10 mouse cellular contexts compared by ENCODE assay signal in the genomic region with DNA sequence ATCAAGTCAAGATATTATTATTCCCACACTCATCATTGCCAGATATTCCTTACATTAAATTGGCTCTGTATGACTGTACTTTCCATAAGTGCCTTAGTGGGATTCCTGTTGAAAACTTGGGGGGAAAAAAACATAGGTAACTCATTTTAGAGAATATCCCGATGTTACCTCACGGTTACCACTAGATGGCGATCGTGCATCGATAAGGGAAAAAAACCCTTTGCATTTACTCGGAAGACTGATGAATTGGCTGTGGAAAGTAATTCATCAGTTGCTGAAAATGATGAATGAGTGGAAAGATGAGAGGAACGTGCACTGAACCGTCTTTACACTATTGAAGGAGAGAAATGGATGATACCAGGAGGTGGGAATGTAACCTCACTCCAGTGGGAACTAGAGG.
DNase-seq lines count a peak whose midpoint lies in the region; ATAC-seq lines count a peak whose summit lies in the region.
"Had no signal": no experiment of that assay in that cellular context is flagged by ENCODE, and none has a peak within 500 bp of the region (broad histone marks: within the 10 kb centered on the region; RNA-seq: fewer than 3 reads in every experiment).

No protein-coding gene starts in this region.

- H3K27ac ChIP-seq in kidney, embryonic 14.5 days (ENCODE audit: low read depth, low read length) = no peak overlapping the region
- H3K27ac ChIP-seq in embryonic facial prominence, embryonic 10.5 days (replicated peaks) = no peak overlapping the region
- H3K27ac ChIP-seq: embryonic facial prominence, embryonic 12.5 days; intestine, embryonic 15.5 days; stomach, embryonic 15.5 days had no signal

- no peak overlapping the region for H3K4me2 ChIP-seq in kidney, embryonic 14.5 days (replicated peaks; ENCODE audit: low read depth, low read length)
- H3K4me2 ChIP-seq: embryonic facial prominence, embryonic 12.5 days; intestine, embryonic 15.5 days; stomach, embryonic 15.5 days had no signal

- H3K4me3 ChIP-seq in kidney, embryonic 14.5 days (ENCODE audit: low read length) = no peak overlapping the region
- H3K4me3 ChIP-seq in embryonic facial prominence, embryonic 10.5 days = no peak overlapping the region
- H3K4me3 ChIP-seq: embryonic facial prominence, embryonic 12.5 days; intestine, embryonic 15.5 days; stomach, embryonic 15.5 days had no signal

- H3K9ac ChIP-seq in kidney, embryonic 14.5 days (ENCODE audit: low read depth, low read length) = no peak overlapping the region
- H3K9ac ChIP-seq: embryonic facial prominence, embryonic 12.5 days; intestine, embryonic 15.5 days; stomach, embryonic 15.5 days had no signal

- DNase-seq in kidney, adult 9 months = peak; percentile 17
- DNase-seq in 416B (ENCODE audit: low read depth) (peak; percentile 42), ES-CJ7 (ENCODE audit: low read depth, low spot score) (peak; percentile 61)
- peak; percentile 11 for DNase-seq in embryonic facial prominence, embryonic 10.5 days (ENCODE audit: low spot score)

- H3K9me3 ChIP-seq in kidney, embryonic 14.5 days (ENCODE audit: control insufficient read depth, low read length) = no peaks in the 10 kb centered on the region
- no peaks in the 10 kb centered on the region for H3K9me3 ChIP-seq in embryonic facial prominence, embryonic 10.5 days
- H3K9me3 ChIP-seq: embryonic facial prominence, embryonic 12.5 days; intestine, embryonic 15.5 days; stomach, embryonic 15.5 days had no signal

- H3K36me3 ChIP-seq in kidney, embryonic 14.5 days (ENCODE audit: control insufficient read depth, insufficient read depth, low read length) = no peaks in the 10 kb centered on the region
- H3K36me3 ChIP-seq in embryonic facial prominence, embryonic 10.5 days (replicated peaks) = no peaks in the 10 kb centered on the region
- H3K36me3 ChIP-seq: embryonic facial prominence, embryonic 12.5 days; intestine, embryonic 15.5 days; stomach, embryonic 15.5 days had no signal

- no peaks in the 10 kb centered on the region for H3K27me3 ChIP-seq in kidney, embryonic 14.5 days (ENCODE audit: control insufficient read depth, insufficient read depth, low read length)
- no peaks in the 10 kb centered on the region for H3K27me3 ChIP-seq in embryonic facial prominence, embryonic 10.5 days (replicated peaks; ENCODE audit: low read depth, poor library complexity, severe bottlenecking)
- H3K27me3 ChIP-seq: embryonic facial prominence, embryonic 12.5 days; intestine, embryonic 15.5 days; stomach, embryonic 15.5 days had no signal

- 22% methylated on average over 8 of the region's 8 CpGs for WGBS in kidney, embryonic 14.5 days
- 20% methylated on average over 8 of the region's 8 CpGs for WGBS in embryonic facial prominence, embryonic 10.5 days

- no peak for ATAC-seq in kidney, embryonic 14.5 days (ENCODE audit: low FRiP score, low TSS enrichment)
- ATAC-seq in granulocyte monocyte progenitor cell, adult 5-6 weeks (replicated peaks; ENCODE audit: poor library complexity, severe bottlenecking) = no peak
- no peak for ATAC-seq in erythroblast, adult 5-6 weeks (replicated peaks; ENCODE audit: low FRiP score, poor library complexity, severe bottlenecking)
- ATAC-seq: intestine, embryonic 15.5 days had no signal

- H3K4me1 ChIP-seq in kidney, embryonic 14.5 days (ENCODE audit: control insufficient read depth, insufficient read depth, low read length) = no peaks in the 10 kb centered on the region
- H3K4me1 ChIP-seq in embryonic facial prominence, embryonic 10.5 days = no peaks in the 10 kb centered on the region
- H3K4me1 ChIP-seq: embryonic facial prominence, embryonic 12.5 days; intestine, embryonic 15.5 days; stomach, embryonic 15.5 days had no signal

Comparison
In these comparisons a context has a peak if more than half of its experiments do, and no peak if none do; other contexts are left out.
1. DNase-seq: peak in every context shown above with its lines; median percentile 61 in ES-CJ7; 42 in 416B; 17 in kidney, adult 9 months; 11 in embryonic facial prominence, embryonic 10.5 days.